Mouse (Mus musculus): ENCODE measurements around the gene Dnajc2.

- TF ChIP-seq CTCF (IDR thresholded peaks at IDR 0.05; ENCODE audit: extremely low read depth, insufficient read depth, insufficient read length, insufficient replicate concordance) (no peak), POLR2A (IDR thresholded peaks at IDR 0.05; ENCODE audit: low read depth, low read length) (no peak)
Measured at GRCm38 (mm10) chr5:21736046-21736445, 49.0 kb downstream of the Dnajc2 start.

Data from spleen, adult 2 months (tissue).